Mouse (Mus musculus): Measurements from ENCODE around the gene Lrp1. TPM values are rescaled to one million over a fixed set of nuclear protein-coding genes. Genes with fewer than 3 reads are reported as not detected.

Gene Lrp1
- polyA plus RNA-seq, 1 experiment from 2014 or later, result 67.2 TPM

GRCm38 (mm10) chr10:127557397-127557796 is 63.6 kb downstream of the Lrp1 start:
- no peak overlapping the region for H3K27ac ChIP-seq
- H3K4me1 ChIP-seq (replicated peaks), result no peaks in the 10 kb centered on the region
- H3K9me3 ChIP-seq, result no peaks in the 10 kb centered on the region
- H3K9ac ChIP-seq, result no peak overlapping the region
- H3K4me2 ChIP-seq (replicated peaks), result no peak overlapping the region
- no peak overlapping the region for H3K4me3 ChIP-seq (replicated peaks)
- H3K27me3 ChIP-seq (replicated peaks), result no peaks in the 10 kb centered on the region
- WGBS, result 85% methylated on average over 13 of the region's 13 CpGs
- peaks cover 84% of the 10 kb centered on the region for H3K36me3 ChIP-seq
- ATAC-seq, result no peak

DNA sequence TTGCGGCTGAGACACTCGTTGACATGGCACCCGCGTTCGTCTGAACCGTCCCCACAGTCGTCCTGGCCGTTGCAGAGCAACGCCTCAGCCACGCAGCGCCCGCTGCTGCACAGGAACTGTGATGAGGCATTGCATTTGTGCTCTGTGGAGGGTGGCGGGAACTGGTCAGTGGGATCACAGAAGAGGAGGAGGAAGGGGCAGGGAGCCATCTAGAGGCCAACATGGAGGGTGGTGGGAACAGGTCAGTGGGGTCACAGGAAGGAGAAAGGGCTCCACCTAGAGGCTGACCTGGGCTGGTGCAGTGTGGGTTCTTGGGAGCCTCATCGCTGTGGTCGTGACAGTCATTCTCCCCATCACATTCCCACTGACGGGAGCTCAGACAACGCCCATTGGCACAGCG is 65.2 kb downstream of the Lrp1 start:
- WGBS, result 71% methylated on average over 18 of the region's 18 CpGs
- H3K4me2 ChIP-seq (replicated peaks), result no peak overlapping the region
- H3K27me3 ChIP-seq (replicated peaks), result no peaks in the 10 kb centered on the region
- 0 out of 2 replicates have a peak, but pooled peaks have one; percentile 12 for ATAC-seq
- H3K36me3 ChIP-seq, result peaks cover 88% of the 10 kb centered on the region
- H3K4me1 ChIP-seq (replicated peaks), result no peaks in the 10 kb centered on the region
- H3K27ac ChIP-seq, result no peak overlapping the region
- H3K4me3 ChIP-seq (replicated peaks), result no peak overlapping the region
- H3K9me3 ChIP-seq, result no peaks in the 10 kb centered on the region
- H3K9ac ChIP-seq, result no peak overlapping the region

GRCm38 (mm10) chr10:127549892-127550291 is 71.1 kb downstream of the Lrp1 start:
- no peaks in the 10 kb centered on the region for H3K27me3 ChIP-seq (replicated peaks)
- H3K4me1 ChIP-seq (replicated peaks), result no peaks in the 10 kb centered on the region
- no peak overlapping the region for H3K4me3 ChIP-seq (replicated peaks)
- 87% methylated on average over 17 of the region's 17 CpGs for WGBS
- H3K36me3 ChIP-seq, result peaks cover 78% of the 10 kb centered on the region
- no peak overlapping the region for H3K27ac ChIP-seq
- no peak for ATAC-seq
- H3K9ac ChIP-seq, result no peak overlapping the region
- no peak overlapping the region for H3K4me2 ChIP-seq (replicated peaks)
- H3K9me3 ChIP-seq, result no peaks in the 10 kb centered on the region

DNA sequence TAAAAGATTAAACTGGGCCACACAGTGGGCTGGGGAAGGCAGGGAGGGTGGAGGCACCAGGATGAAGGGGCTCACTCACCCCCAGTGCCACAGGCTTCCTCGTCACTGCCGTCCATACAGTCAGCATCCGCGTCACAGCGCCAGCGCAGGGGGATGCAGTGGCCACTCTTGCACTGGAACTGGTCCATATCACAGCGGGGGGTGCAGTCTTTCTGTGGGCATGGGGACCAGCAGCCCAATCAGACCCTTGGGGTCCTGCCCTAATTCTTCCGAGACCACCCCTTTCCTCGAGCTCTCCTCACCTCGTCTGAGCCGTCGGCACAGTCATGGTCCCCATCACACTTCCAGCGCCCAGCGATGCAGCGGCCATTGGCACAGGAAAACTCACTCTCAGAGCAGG is 72.7 kb downstream of the Lrp1 start:
- H3K9me3 ChIP-seq, result no peaks in the 10 kb centered on the region
- H3K27ac ChIP-seq, result no peak overlapping the region
- H3K36me3 ChIP-seq, result peaks cover 69% of the 10 kb centered on the region
- H3K9ac ChIP-seq, result no peak overlapping the region
- no peaks in the 10 kb centered on the region for H3K27me3 ChIP-seq (replicated peaks)
- H3K4me2 ChIP-seq (replicated peaks), result no peak overlapping the region
- 95% methylated on average over 15 of the region's 15 CpGs for WGBS
- no peak for ATAC-seq
- H3K4me1 ChIP-seq (replicated peaks), result no peaks in the 10 kb centered on the region
- no peak overlapping the region for H3K4me3 ChIP-seq (replicated peaks)

DNA sequence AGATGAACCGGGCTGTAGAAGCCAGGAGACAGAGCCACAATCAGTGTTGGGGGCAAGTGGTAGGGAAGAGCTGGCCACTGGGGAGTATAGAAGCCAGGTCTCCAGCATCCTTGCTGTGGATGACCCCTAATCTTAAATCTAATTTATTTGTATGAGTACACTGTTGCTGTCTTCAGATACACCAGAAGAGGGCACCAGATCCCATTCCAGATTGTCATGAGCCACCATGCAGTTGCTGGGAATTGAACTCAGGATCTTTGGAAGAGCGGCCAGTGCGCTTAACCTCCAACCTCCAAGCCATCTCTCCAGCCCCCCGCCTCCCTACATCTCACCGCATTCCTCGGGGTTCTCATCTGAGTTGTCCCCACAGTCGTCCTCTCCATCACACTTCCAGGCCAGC is 74.4 kb downstream of the Lrp1 start:
- H3K4me2 ChIP-seq (replicated peaks), result no peak overlapping the region
- H3K4me3 ChIP-seq (replicated peaks), result no peak overlapping the region
- no peaks in the 10 kb centered on the region for H3K27me3 ChIP-seq (replicated peaks)
- no peaks in the 10 kb centered on the region for H3K9me3 ChIP-seq
- H3K27ac ChIP-seq, result no peak overlapping the region
- ATAC-seq, result no peak
- peaks cover 64% of the 10 kb centered on the region for H3K36me3 ChIP-seq
- no peak overlapping the region for H3K9ac ChIP-seq
- no peaks in the 10 kb centered on the region for H3K4me1 ChIP-seq (replicated peaks)
- WGBS, result 88% methylated on average over 7 of the region's 7 CpGs

DNA sequence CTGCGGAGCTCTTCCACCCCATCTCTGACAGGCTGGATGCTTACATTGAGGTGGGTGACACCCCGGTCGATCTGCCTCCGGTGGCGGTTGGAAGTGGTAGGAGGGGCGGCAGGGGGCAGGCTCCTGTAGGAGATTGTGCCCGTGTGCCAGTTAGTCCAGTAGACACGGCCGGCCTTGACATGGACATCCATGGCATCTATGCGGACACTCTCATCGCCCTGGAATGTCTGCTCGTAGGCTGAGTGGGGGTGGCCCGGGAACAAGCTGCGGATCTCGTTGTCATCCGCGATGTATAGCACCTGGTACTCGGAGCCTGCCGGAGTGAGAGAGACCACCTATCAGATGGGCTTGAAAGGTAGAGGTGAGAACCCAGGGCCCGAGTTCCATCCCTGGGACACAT is 76.6 kb downstream of the Lrp1 start:
- Histone ChIP-seq H3K4me1 (replicated peaks) (no peaks in the 10 kb centered on the region), H3K4me2 (replicated peaks) (no peak overlapping the region), H3K4me3 (replicated peaks) (no peak overlapping the region), H3K27me3 (replicated peaks) (no peaks in the 10 kb centered on the region), H3K9me3 (no peaks in the 10 kb centered on the region), H3K9ac (no peak overlapping the region), H3K36me3 (peaks cover 57% of the 10 kb centered on the region), H3K27ac (no peak overlapping the region)
- 92% methylated on average over 20 of the region's 20 CpGs for WGBS
- ATAC-seq, result no peak

DNA sequence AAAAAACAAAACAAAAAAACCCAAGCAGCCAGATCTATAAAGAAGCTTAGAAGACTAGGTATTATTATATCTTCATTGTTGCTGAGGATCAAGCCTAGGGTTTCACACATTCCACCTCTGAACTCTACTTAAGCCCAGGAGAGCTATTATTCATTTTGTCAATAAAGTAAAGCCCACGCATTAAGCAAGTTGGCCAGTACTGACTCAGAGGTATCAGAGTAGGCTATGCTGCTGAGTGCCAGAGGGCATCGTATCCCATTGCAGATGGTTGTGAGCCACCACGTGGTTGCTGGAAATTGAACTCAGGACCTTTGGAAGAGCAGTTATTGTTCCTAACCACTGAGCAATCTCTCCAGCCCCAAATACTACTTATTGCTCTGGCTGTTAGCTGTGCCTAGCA is 77.0 kb downstream of the Lrp1 start:
- no peak overlapping the region for H3K4me2 ChIP-seq (replicated peaks)
- no peaks in the 10 kb centered on the region for H3K27me3 ChIP-seq (replicated peaks)
- ATAC-seq, result no peak
- no peaks in the 10 kb centered on the region for H3K9me3 ChIP-seq
- no peaks in the 10 kb centered on the region for H3K4me1 ChIP-seq (replicated peaks)
- H3K27ac ChIP-seq, result no peak overlapping the region
- 78% methylated on average over 3 of the region's 3 CpGs for WGBS
- peaks cover 55% of the 10 kb centered on the region for H3K36me3 ChIP-seq
- no peak overlapping the region for H3K9ac ChIP-seq
- no peak overlapping the region for H3K4me3 ChIP-seq (replicated peaks)

DNA sequence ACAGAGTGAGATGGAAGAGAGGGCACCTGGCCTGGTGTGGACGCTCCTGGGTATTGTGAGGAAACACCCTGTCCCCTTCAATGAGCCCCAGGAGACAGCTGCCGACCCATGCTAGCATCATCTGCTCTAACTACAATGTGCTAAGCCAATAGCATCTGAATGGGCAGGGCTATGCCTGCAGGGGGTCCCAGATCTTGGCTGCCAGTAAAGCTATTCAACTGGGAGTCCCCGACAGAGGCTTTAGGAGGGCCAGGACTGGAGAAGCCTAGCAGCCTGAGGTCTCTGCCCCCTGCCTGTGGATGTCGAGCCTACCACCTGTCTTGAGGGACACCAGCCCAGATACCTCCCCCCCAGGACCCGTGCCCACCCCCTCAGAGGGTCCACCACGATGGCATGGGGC is 78.2 kb downstream of the Lrp1 start:
- H3K27me3 ChIP-seq (replicated peaks), result no peaks in the 10 kb centered on the region
- H3K9me3 ChIP-seq, result no peaks in the 10 kb centered on the region
- no peak overlapping the region for H3K4me3 ChIP-seq (replicated peaks)
- no peaks in the 10 kb centered on the region for H3K4me1 ChIP-seq (replicated peaks)
- no peak overlapping the region for H3K9ac ChIP-seq
- ATAC-seq, result no peak
- WGBS, result 66% methylated on average over 6 of the region's 6 CpGs
- peaks cover 50% of the 10 kb centered on the region for H3K36me3 ChIP-seq
- no peak overlapping the region for H3K4me2 ChIP-seq (replicated peaks)
- no peak overlapping the region for H3K27ac ChIP-seq

DNA sequence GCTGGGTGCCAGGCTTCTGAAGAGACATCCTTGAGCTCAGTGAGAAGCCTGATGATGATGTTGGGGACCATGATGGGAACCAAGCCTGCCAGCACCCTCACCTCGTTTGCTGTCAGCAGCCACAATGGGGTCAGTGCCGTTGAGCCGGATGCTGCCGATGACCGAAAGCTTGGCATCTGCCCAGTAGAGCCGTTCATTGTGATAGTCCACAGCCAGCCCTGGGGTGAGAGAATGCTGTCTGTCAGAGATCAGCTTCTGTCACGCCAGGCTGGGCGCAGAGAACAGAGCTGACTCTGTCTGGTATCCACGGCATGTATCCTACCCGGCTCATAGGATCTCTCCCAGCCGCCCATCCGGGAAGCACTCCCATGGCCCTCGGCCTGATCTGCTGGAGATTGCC is 78.9 kb downstream of the Lrp1 start:
- no peaks in the 10 kb centered on the region for H3K27me3 ChIP-seq (replicated peaks)
- H3K27ac ChIP-seq, result no peak overlapping the region
- ATAC-seq, result no peak
- 89% methylated on average over 13 of the region's 13 CpGs for WGBS
- H3K4me2 ChIP-seq (replicated peaks), result no peak overlapping the region
- peaks cover 45% of the 10 kb centered on the region for H3K36me3 ChIP-seq
- no peaks in the 10 kb centered on the region for H3K9me3 ChIP-seq
- no peaks in the 10 kb centered on the region for H3K4me1 ChIP-seq (replicated peaks)
- no peak overlapping the region for H3K4me3 ChIP-seq (replicated peaks)
- H3K9ac ChIP-seq, result no peak overlapping the region

DNA sequence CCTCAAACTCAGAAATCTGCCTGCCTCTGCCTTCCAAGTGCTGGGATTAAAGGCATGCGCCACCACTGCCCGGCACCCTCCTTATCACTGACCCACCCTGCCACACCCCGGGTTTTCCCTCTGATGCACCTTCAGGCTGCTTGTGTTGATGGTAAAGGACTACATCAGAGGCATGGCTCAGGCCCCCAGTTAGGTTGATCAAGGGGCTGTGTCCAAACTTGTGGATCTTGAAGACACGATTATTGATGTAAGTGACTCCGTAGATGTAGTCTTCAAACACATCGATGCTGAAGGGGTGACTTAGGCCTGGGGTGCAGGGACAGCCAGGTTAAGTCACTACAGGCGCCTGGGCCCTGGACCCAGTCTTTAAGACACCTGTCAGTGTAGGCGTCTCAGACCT is 79.4 kb downstream of the Lrp1 start:
- peaks cover 43% of the 10 kb centered on the region for H3K36me3 ChIP-seq
- no peak overlapping the region for H3K4me3 ChIP-seq (replicated peaks)
- H3K4me1 ChIP-seq (replicated peaks), result no peaks in the 10 kb centered on the region
- no peak overlapping the region for H3K27ac ChIP-seq
- H3K4me2 ChIP-seq (replicated peaks), result no peak overlapping the region
- H3K9ac ChIP-seq, result no peak overlapping the region
- H3K27me3 ChIP-seq (replicated peaks), result peaks cover 1% of the 10 kb centered on the region
- WGBS, result 94% methylated on average over 8 of the region's 8 CpGs
- ATAC-seq, result no peak
- H3K9me3 ChIP-seq, result no peaks in the 10 kb centered on the region

DNA sequence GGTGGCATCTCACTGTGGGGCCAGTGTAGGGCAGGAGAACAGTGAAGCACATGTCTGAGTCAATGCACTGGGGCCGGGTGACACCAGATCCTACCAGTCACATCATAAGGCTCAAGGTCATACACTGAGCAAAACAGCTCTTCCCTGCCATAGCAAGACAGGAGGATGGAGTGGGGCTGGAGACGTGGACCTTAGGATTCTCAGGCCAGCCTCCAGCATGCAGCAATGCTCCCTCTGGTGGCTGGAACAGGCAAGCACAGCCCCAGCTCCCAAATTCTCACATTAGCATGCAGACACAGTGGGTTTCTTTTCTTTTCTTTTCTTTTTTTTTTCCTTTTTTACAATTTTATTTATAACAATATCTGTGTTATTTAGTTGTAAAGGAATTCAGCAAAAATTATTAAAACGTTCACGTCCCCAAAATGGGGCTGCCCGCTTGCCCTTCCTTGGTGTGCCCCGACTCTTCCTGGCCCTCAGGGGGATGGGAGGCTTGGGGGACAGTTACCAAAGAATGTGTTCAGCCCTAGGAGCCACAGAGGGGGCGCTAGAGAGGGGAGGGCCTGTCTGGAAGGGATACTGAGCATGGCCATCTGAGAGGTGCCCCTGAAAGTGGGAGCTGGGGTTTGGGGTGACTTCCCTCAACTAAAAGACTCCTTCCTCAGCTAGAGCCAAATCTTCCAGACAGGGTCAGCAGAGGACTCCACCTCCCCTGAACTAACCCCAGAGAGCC is 82.9 kb downstream of the Lrp1 start:
- 27% methylated on average over 7 of the region's 7 CpGs for WGBS
- Histone ChIP-seq H3K4me3 (replicated peaks) (no peak overlapping the region), H3K27me3 (replicated peaks) (peaks cover 36% of the 10 kb centered on the region), H3K4me2 (replicated peaks) (no peak overlapping the region), H3K4me1 (replicated peaks) (peaks cover 18% of the 10 kb centered on the region), H3K9me3 (no peaks in the 10 kb centered on the region), H3K9ac (no peak overlapping the region), H3K27ac (no peak overlapping the region), H3K36me3 (peaks cover 21% of the 10 kb centered on the region; the same call in 1 of the 2 replicates)
- ATAC-seq, result peak; percentile 35

GRCm38 (mm10) chr10:127536586-127537314 is 84.2 kb downstream of the Lrp1 start:
- WGBS, result 13% methylated on average over 8 of the region's 8 CpGs
- H3K27me3 ChIP-seq (replicated peaks), result peaks cover 48% of the 10 kb centered on the region
- no peak overlapping the region for H3K27ac ChIP-seq
- no peak overlapping the region for H3K9ac ChIP-seq
- H3K36me3 ChIP-seq, result peaks cover 12% of the 10 kb centered on the region; the same call in 1 of the 2 replicates
- ATAC-seq, result no peak
- H3K4me2 ChIP-seq (replicated peaks), result no peak overlapping the region
- H3K9me3 ChIP-seq, result no peaks in the 10 kb centered on the region
- H3K4me3 ChIP-seq (replicated peaks), result no peak overlapping the region
- peaks cover 18% of the 10 kb centered on the region for H3K4me1 ChIP-seq (replicated peaks)

GRCm38 (mm10) chr10:127534929-127535384 is 86.0 kb downstream of the Lrp1 start:
- Histone ChIP-seq H3K9ac (no peak overlapping the region), H3K36me3 (no peaks in the 10 kb centered on the region), H3K4me1 (replicated peaks) (peaks cover 24% of the 10 kb centered on the region), H3K9me3 (no peaks in the 10 kb centered on the region), H3K4me2 (replicated peaks) (peak overlapping the region; percentile 96), H3K27ac (no peak overlapping the region), H3K27me3 (replicated peaks) (peaks cover 66% of the 10 kb centered on the region), H3K4me3 (replicated peaks) (peak overlapping the region; percentile 47)
- 1% methylated on average over 30 of the region's 30 CpGs for WGBS
- ATAC-seq, result no peak; the same call in 1 of the 2 replicates

Measured in intestine, embryonic 15.5 days (tissue).